Mouse (Mus musculus) MEL (cell line): ENCODE measurements around the gene Trim2. TPM values are rescaled to one million over a fixed set of nuclear protein-coding genes. Genes with fewer than 3 reads are reported as not detected.

Experiments used
- DNase-seq: peaks from one replicate; pipeline ENCODE4 v3.0.0; 2011; ENCODE audit warnings: low read depth, low spot score
- H3K27ac ChIP-seq: 2 replicates; pipeline ENCODE4 v1.5.1; 2012; ENCODE audit warnings: low read depth, mild to moderate bottlenecking, control low read depth, low read length, moderate library complexity; ENCODE audit not compliant: control insufficient read depth
- H3K27me3 ChIP-seq, 2 experiments: fragments of 150-350 bp in 1 of 2; sonication (generic) in 1 of 2; 2 replicates each; pipeline ENCODE4 v1.6.1; 2012; ENCODE audit warnings: low read length in 2 of 2, mild to moderate bottlenecking in 2 of 2, improper control_type of control experiment in 1 of 2, moderate library complexity in 1 of 2; ENCODE audit not compliant: insufficient read depth in 2 of 2, control insufficient read depth in 1 of 2
- H3K36me3 ChIP-seq, 2 experiments: 2 replicates each; pipeline ENCODE4 v1.6.1; 2012 to 2014; ENCODE audit warnings: low read length in 2 of 2, improper control_type of control experiment in 1 of 2, inconsistent platforms in 1 of 2, mild to moderate bottlenecking in 1 of 2; ENCODE audit not compliant: insufficient read depth in 2 of 2, control insufficient read depth in 1 of 2
- H3K4me1 ChIP-seq, 2 experiments: fragments of 150-350 bp in 1 of 2; sonication (generic) in 1 of 2; 2 replicates each; pipeline ENCODE4 v1.6.1; 2012; ENCODE audit warnings: low read length in 2 of 2, improper control_type of control experiment in 1 of 2, mild to moderate bottlenecking in 1 of 2; ENCODE audit not compliant: insufficient read depth in 2 of 2, control insufficient read depth in 1 of 2
- H3K4me3 ChIP-seq, 2 experiments: fragments of 150-350 bp in 1 of 2; sonication (generic) in 1 of 2; 2 replicates each; pipeline ENCODE4 v1.5.1; 2012; ENCODE audit warnings: low read depth in 2 of 2, low read length in 2 of 2, mild to moderate bottlenecking in 2 of 2, moderate library complexity in 2 of 2, control low read depth in 1 of 2, improper control_type of control experiment in 1 of 2; ENCODE audit not compliant: control insufficient read depth in 1 of 2, insufficient read depth in 1 of 2
- H3K79me2 ChIP-seq: 2 replicates; pipeline ENCODE4 v1.6.1; 2012; ENCODE audit warnings: mild to moderate bottlenecking, low read length, moderate library complexity; ENCODE audit not compliant: control insufficient read depth, poor library complexity, insufficient read depth
- H3K9ac ChIP-seq: 2 replicates; pipeline ENCODE4 v1.6.1; 2012; ENCODE audit warnings: low read depth, mild to moderate bottlenecking, control low read depth, low read length, moderate library complexity; ENCODE audit not compliant: control insufficient read depth, poor library complexity, severe bottlenecking
- H3K9me3 ChIP-seq: fragments of 150-350 bp; sonication (generic); replicated peaks from 2 replicates; pipeline ENCODE4 v1.6.1; 2012; ENCODE audit warnings: mild to moderate bottlenecking, low read length, improper control_type of control experiment, moderate library complexity; ENCODE audit not compliant: insufficient read depth
- CHD2 ChIP-seq: IDR thresholded peaks from 2 replicates; pipeline ENCODE4 v1.6.1; 2011; ENCODE audit warnings: low read length, improper control_type of control experiment
- ETS1 ChIP-seq: IDR thresholded peaks from 2 replicates; pipeline ENCODE4 v1.6.1; 2012; ENCODE audit warnings: low read depth, mild to moderate bottlenecking, inconsistent platforms, low read length, improper control_type of control experiment, moderate library complexity
- HCFC1 ChIP-seq: IDR thresholded peaks from 2 replicates; pipeline ENCODE4 v1.6.1; 2012; ENCODE audit warnings: low read depth, mild to moderate bottlenecking, inconsistent platforms, low read length, improper control_type of control experiment, moderate library complexity
- JUND ChIP-seq: IDR thresholded peaks from 2 replicates; pipeline ENCODE4 v1.6.1; 2011; ENCODE audit warnings: low read depth, mild to moderate bottlenecking, improper control_type of control experiment, low read length
- MAX ChIP-seq: IDR thresholded peaks from 2 replicates; pipeline ENCODE4 v1.6.1; 2011; ENCODE audit warnings: low read length, improper control_type of control experiment
- MYB ChIP-seq: IDR thresholded peaks from 2 replicates; pipeline ENCODE4 v1.6.1; 2011; ENCODE audit warnings: mild to moderate bottlenecking, low read depth, low read length, improper control_type of control experiment
- MYC ChIP-seq: IDR thresholded peaks from 2 replicates; pipeline ENCODE4 v1.6.1; 2011; ENCODE audit warnings: low read depth, mild to moderate bottlenecking, low read length, improper control_type of control experiment, moderate library complexity
- NRF1 ChIP-seq: IDR thresholded peaks from 2 replicates; pipeline ENCODE4 v1.6.1; 2014; ENCODE audit warnings: low read depth, mild to moderate bottlenecking, inconsistent platforms, low read length, improper control_type of control experiment, moderate library complexity; ENCODE audit not compliant: poor library complexity, insufficient read depth, severe bottlenecking
- POLR2A ChIP-seq, 2 experiments: IDR thresholded peaks; 2 replicates each; pipeline ENCODE4 v1.6.1; 2011 to 2012; ENCODE audit warnings: low read length in 2 of 2, mild to moderate bottlenecking in 2 of 2, control low read depth in 1 of 2, improper control_type of control experiment in 1 of 2, low read depth in 1 of 2, moderate library complexity in 1 of 2; ENCODE audit not compliant: control insufficient read depth in 1 of 2, insufficient read depth in 1 of 2, poor library complexity in 1 of 2
- POLR2AphosphoS5 ChIP-seq: IDR thresholded peaks from 2 replicates; pipeline ENCODE4 v1.6.1; 2012; ENCODE audit warnings: low read depth, borderline replicate concordance, mild to moderate bottlenecking, inconsistent platforms, low read length, moderate library complexity, mixed read lengths
- SIN3A ChIP-seq: IDR thresholded peaks from 2 replicates; pipeline ENCODE4 v1.6.1; 2012; ENCODE audit warnings: low read length, improper control_type of control experiment, inconsistent platforms
- SMC3 ChIP-seq: IDR thresholded peaks from 2 replicates; pipeline ENCODE4 v1.6.1; 2011; ENCODE audit warnings: low read depth, low read length, improper control_type of control experiment
- TBP ChIP-seq: IDR thresholded peaks from 2 replicates; pipeline ENCODE4 v1.8.0; 2011; ENCODE audit warnings: low read depth, low read length, improper control_type of control experiment
- ZKSCAN1 ChIP-seq: IDR thresholded peaks from 2 replicates; pipeline ENCODE4 v1.6.1; 2012; ENCODE audit warnings: low read depth, mild to moderate bottlenecking, inconsistent platforms, low read length, improper control_type of control experiment, moderate library complexity
- polyA plus RNA-seq, 2 experiments: library from polyadenylated mRNA; stranded (reverse) in 1 of 2; unstranded in 1 of 2; fragments of >175 nt in 1 of 2; fragments of >200 nt in 1 of 2; gene quantifications; 2 replicates each; pipeline versions ENCODE4 v1.2.1 to v1.2.4; 2012; ENCODE audit warnings: low replicate concordance in 2 of 2, low read depth in 1 of 2; ENCODE audit not compliant: insufficient read length in 2 of 2, insufficient read depth in 1 of 2, missing spikeins in 1 of 2
- total RNA-seq: library from RNA; depleted of rRNA; stranded (reverse); fragments of 300-350 nt; gene quantifications from 2 replicates; pipeline ENCODE4 v1.2.3, GENCODE M21; 2012

The Trim2 gene
- total and polyA plus RNA-seq, 3 experiments: 1.7 to 4.4 TPM; not detected in 1

GRCm38 (mm10) chr3:84305010-84305692, 1.5 kb downstream of the Trim2 start:
- no peak for DNase-seq
- Histone ChIP-seq H3K36me3 (no peaks in the 10 kb centered on the region), H3K9ac (no peak overlapping the region), H3K79me2 (no peaks in the 10 kb centered on the region), H3K27me3 (no peaks in the 10 kb centered on the region), H3K4me3 (no peak overlapping the region), H3K4me1 (no peaks in the 10 kb centered on the region), H3K27ac (no peak overlapping the region), H3K9me3 (no peaks in the 10 kb centered on the region)
- TF ChIP-seq CHD2 (no peak), MYB (no peak), TBP (no peak), SMC3 (no peak), JUND (no peak)

DNA sequence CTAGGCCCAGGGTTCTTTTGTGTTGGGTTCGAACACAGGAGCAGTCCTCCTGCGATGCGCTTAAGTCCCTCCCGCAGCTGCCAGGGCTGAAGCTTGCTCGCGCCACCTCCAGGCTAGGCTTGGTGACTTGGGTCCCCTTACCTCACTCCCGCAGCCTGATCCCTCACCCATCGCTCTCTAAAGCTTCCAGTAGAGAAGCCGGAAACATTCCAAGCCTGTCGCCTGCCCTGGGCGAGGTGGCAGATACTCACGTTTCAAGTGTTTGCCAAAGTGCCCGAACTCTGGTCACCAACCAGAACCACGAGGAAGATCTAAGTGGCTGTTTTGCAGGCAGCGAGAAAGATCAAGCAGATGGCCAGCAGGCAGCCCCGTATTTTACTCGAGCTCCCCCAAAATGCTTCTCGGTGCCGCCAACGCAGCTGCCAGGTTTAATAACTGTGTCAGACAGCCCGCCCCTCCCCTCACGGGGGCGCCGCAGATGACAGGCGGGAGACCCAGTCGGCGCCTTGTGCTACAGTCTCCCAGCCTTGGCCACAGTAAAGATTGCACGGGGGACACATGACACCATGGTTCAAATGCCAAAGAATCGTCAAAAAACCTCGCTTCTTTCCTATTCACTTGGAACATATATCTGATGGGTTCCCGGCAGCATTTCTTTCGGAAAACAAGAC, 2.2 kb downstream of the Trim2 start:
- Histone ChIP-seq H3K9ac (no peak overlapping the region), H3K79me2 (no peaks in the 10 kb centered on the region), H3K4me3 (no peak overlapping the region), H3K36me3 (no peaks in the 10 kb centered on the region), H3K27ac (no peak overlapping the region), H3K4me1 (no peaks in the 10 kb centered on the region), H3K27me3 (no peaks in the 10 kb centered on the region), H3K9me3 (no peaks in the 10 kb centered on the region)
- no peak for DNase-seq
- no peak for TF ChIP-seq SIN3A
- no peak for TF ChIP-seq ZKSCAN1
- no peak for TF ChIP-seq MAX
- TF ChIP-seq MYC: no peak
- no peak for TF ChIP-seq ETS1
- TF ChIP-seq TBP: no peak
- no peak for TF ChIP-seq HCFC1
- no peak for TF ChIP-seq NRF1
- no peak for TF ChIP-seq POLR2A (IDR thresholded peaks at IDR 0.05; ENCODE audit: control insufficient read depth in 1 of 2, insufficient read depth in 1 of 2, low read depth in 1 of 2, low read length in 2 of 2, poor library complexity in 1 of 2)
- TF ChIP-seq POLR2AphosphoS5: no peak
